Mouse (Mus musculus): ENCODE data around the gene Mrpl28. TPM values are rescaled to one million over a fixed set of nuclear protein-coding genes. Genes with fewer than 3 reads are reported as not detected.
"Not testable (repeated sequence)": the region's sequence is repeated elsewhere in the genome, so short reads cannot be mapped to it uniquely, and the experiment has no call there.

The Mrpl28 gene
- polyA plus RNA-seq, 1 experiment from 2014 or later = 221 TPM

GRCm38 (mm10) chr17:26113181-26113948, 9.9 kb upstream of the Mrpl28 start, which contains the start of gene Tmem8:
Tmem8 (plus strand) TSS chr17:26113299.
- Histone ChIP-seq H3K36me3 (ENCODE audit: control insufficient read depth, insufficient read depth) (no peaks in the 10 kb centered on the region), H3K27ac (ENCODE audit: low read length) (no peak within 1 kb of the TSS), H3K9ac (ENCODE audit: low read length) (peak within 1 kb of the TSS; percentile 75), H3K4me2 (ENCODE audit: low read depth, low read length) (peak within 1 kb of the TSS; percentile 86), H3K4me1 (ENCODE audit: control insufficient read depth, insufficient read depth, low read length) (peaks cover 7% of the 10 kb centered on the region; the same call in 1 of the 2 replicates), H3K4me3 (ENCODE audit: low read length) (peak within 1 kb of the TSS; percentile 72), H3K9me3 (replicated peaks; ENCODE audit: control insufficient read depth, low read length) (no peaks in the 10 kb centered on the region), H3K27me3 (ENCODE audit: control insufficient read depth, insufficient read depth, low read length) (peaks cover 73% of the 10 kb centered on the region)
- under 1% methylated on average over 75 of the region's 75 CpGs for WGBS
- peak; percentile 69 for ATAC-seq (replicated peaks; ENCODE audit: extremely low read depth, insufficient read depth, low FRiP score)

- 13% methylated on average over 8 of the region's 8 CpGs for WGBS
- no peak for ATAC-seq (replicated peaks; ENCODE audit: extremely low read depth, insufficient read depth, low FRiP score)
Observed at GRCm38 (mm10) chr17:26114061-26114460, 9.2 kb upstream of the Mrpl28 start.

GRCm38 (mm10) chr17:26114461-26114860, 8.8 kb upstream of the Mrpl28 start:
- not testable (repeated sequence) for H3K4me2 ChIP-seq (ENCODE audit: low read depth, low read length); H3K9me3 ChIP-seq (replicated peaks; ENCODE audit: control insufficient read depth, low read length); H3K27ac ChIP-seq (ENCODE audit: low read length); H3K4me1 ChIP-seq (ENCODE audit: control insufficient read depth, insufficient read depth, low read length); H3K9ac ChIP-seq (ENCODE audit: low read length); H3K36me3 ChIP-seq (ENCODE audit: control insufficient read depth, insufficient read depth); H3K4me3 ChIP-seq (ENCODE audit: low read length); ATAC-seq (replicated peaks; ENCODE audit: extremely low read depth, insufficient read depth, low FRiP score)
- peaks cover 73% of the 10 kb centered on the region for H3K27me3 ChIP-seq (ENCODE audit: control insufficient read depth, insufficient read depth, low read length)
- 62% methylated on average over 7 of the region's 7 CpGs for WGBS

More at GRCm38 (mm10) chr17:26114061-26114460, 9.2 kb upstream of the Mrpl28 start:
- Histone ChIP-seq H3K4me3 (ENCODE audit: low read length) (peak overlapping the region; percentile 72), H3K27me3 (ENCODE audit: control insufficient read depth, insufficient read depth, low read length) (peaks cover 73% of the 10 kb centered on the region), H3K9me3 (replicated peaks; ENCODE audit: control insufficient read depth, low read length) (no peaks in the 10 kb centered on the region), H3K9ac (ENCODE audit: low read length) (no peak overlapping the region), H3K4me2 (ENCODE audit: low read depth, low read length) (peak overlapping the region; percentile 86), H3K36me3 (ENCODE audit: control insufficient read depth, insufficient read depth) (no peaks in the 10 kb centered on the region), H3K4me1 (ENCODE audit: control insufficient read depth, insufficient read depth, low read length) (peaks cover 7% of the 10 kb centered on the region; the same call in 1 of the 2 replicates), H3K27ac (ENCODE audit: low read length) (no peak overlapping the region)

GRCm38 (mm10) chr17:26115205-26115898, 7.9 kb upstream of the Mrpl28 start:
- Histone ChIP-seq H3K27me3 (ENCODE audit: control insufficient read depth, insufficient read depth, low read length) (peaks cover 73% of the 10 kb centered on the region), H3K9ac (ENCODE audit: low read length) (no peak overlapping the region), H3K9me3 (replicated peaks; ENCODE audit: control insufficient read depth, low read length) (no peaks in the 10 kb centered on the region), H3K4me3 (ENCODE audit: low read length) (no peak overlapping the region), H3K36me3 (ENCODE audit: control insufficient read depth, insufficient read depth) (no peaks in the 10 kb centered on the region), H3K4me2 (ENCODE audit: low read depth, low read length) (no peak overlapping the region), H3K27ac (ENCODE audit: low read length) (no peak overlapping the region), H3K4me1 (ENCODE audit: control insufficient read depth, insufficient read depth, low read length) (peaks cover 10% of the 10 kb centered on the region; the same call in 1 of the 2 replicates)
- no peak for ATAC-seq (replicated peaks; ENCODE audit: extremely low read depth, insufficient read depth, low FRiP score)
- 71% methylated on average over 7 of the region's 7 CpGs for WGBS

- no peak overlapping the region for H3K4me3 ChIP-seq (ENCODE audit: low read length)
- H3K9me3 ChIP-seq (replicated peaks; ENCODE audit: control insufficient read depth, low read length) = no peaks in the 10 kb centered on the region
- no peak overlapping the region for H3K9ac ChIP-seq (ENCODE audit: low read length)
- peaks cover 10% of the 10 kb centered on the region; the same call in 1 of the 2 replicates for H3K4me1 ChIP-seq (ENCODE audit: control insufficient read depth, insufficient read depth, low read length)
- no peaks in the 10 kb centered on the region for H3K36me3 ChIP-seq (ENCODE audit: control insufficient read depth, insufficient read depth)
- whole genome bisulfite sequencing = no CpG with 5 or more reads among the region's 3 CpGs
- H3K27me3 ChIP-seq (ENCODE audit: control insufficient read depth, insufficient read depth, low read length) = peaks cover 68% of the 10 kb centered on the region
- ATAC-seq (replicated peaks; ENCODE audit: extremely low read depth, insufficient read depth, low FRiP score) = no peak
- H3K27ac ChIP-seq (ENCODE audit: low read length) = no peak overlapping the region
- no peak overlapping the region for H3K4me2 ChIP-seq (ENCODE audit: low read depth, low read length)
Observed at GRCm38 (mm10) chr17:26115956-26116487, 7.3 kb upstream of the Mrpl28 start.

- Histone ChIP-seq H3K27me3 (ENCODE audit: control insufficient read depth, insufficient read depth, low read length) (peaks cover 61% of the 10 kb centered on the region), H3K36me3 (ENCODE audit: control insufficient read depth, insufficient read depth) (no peaks in the 10 kb centered on the region), H3K4me2 (ENCODE audit: low read depth, low read length) (no peak overlapping the region), H3K4me1 (ENCODE audit: control insufficient read depth, insufficient read depth, low read length) (peaks cover 10% of the 10 kb centered on the region; the same call in 1 of the 2 replicates), H3K27ac (ENCODE audit: low read length) (no peak overlapping the region), H3K9me3 (replicated peaks; ENCODE audit: control insufficient read depth, low read length) (no peaks in the 10 kb centered on the region), H3K9ac (ENCODE audit: low read length) (no peak overlapping the region), H3K4me3 (ENCODE audit: low read length) (no peak overlapping the region)
- WGBS = 77% methylated on average over 17 of the region's 17 CpGs
- no peak for ATAC-seq (replicated peaks; ENCODE audit: extremely low read depth, insufficient read depth, low FRiP score)
Observed at GRCm38 (mm10) chr17:26116503-26117258, 6.6 kb upstream of the Mrpl28 start.

GRCm38 (mm10) chr17:26119766-26120710, 3.3 kb upstream of the Mrpl28 start:
- Histone ChIP-seq H3K36me3 (ENCODE audit: control insufficient read depth, insufficient read depth) (no peaks in the 10 kb centered on the region), H3K4me3 (ENCODE audit: low read length) (no peak overlapping the region), H3K27ac (ENCODE audit: low read length) (no peak overlapping the region), H3K9ac (ENCODE audit: low read length) (no peak overlapping the region; the same call in 1 of the 2 replicates), H3K4me2 (ENCODE audit: low read depth, low read length) (peak overlapping the region; percentile 26; the same call in 1 of the 2 replicates), H3K9me3 (replicated peaks; ENCODE audit: control insufficient read depth, low read length) (no peaks in the 10 kb centered on the region), H3K4me1 (ENCODE audit: control insufficient read depth, insufficient read depth, low read length) (peaks cover 14% of the 10 kb centered on the region), H3K27me3 (ENCODE audit: control insufficient read depth, insufficient read depth, low read length) (peaks cover 35% of the 10 kb centered on the region)
- WGBS = 42% methylated on average over 33 of the region's 33 CpGs
- no peak for ATAC-seq (replicated peaks; ENCODE audit: extremely low read depth, insufficient read depth, low FRiP score)
